Mouse (Mus musculus): ENCODE data around the gene Rpl10a. TPM values are rescaled to one million over a fixed set of nuclear protein-coding genes. Genes with fewer than 3 reads are reported as not detected.

Gene Rpl10a
- total and polyA plus RNA-seq, 2 experiments from 2014 or later: 255 to 939 TPM

GRCm38 (mm10) chr17:28298888-28299287, 29.4 kb upstream of the Rpl10a start:
- Histone ChIP-seq H3K4me3 (ENCODE audit: low read depth, low read length) (no peak overlapping the region), H3K9me3 (replicated peaks; ENCODE audit: control insufficient read depth, low read length) (no peaks in the 10 kb centered on the region), H3K27ac (ENCODE audit: low read depth) (no peak overlapping the region), H3K9ac (replicated peaks; ENCODE audit: low read depth, low read length) (no peak overlapping the region), H3K36me3 (replicated peaks; ENCODE audit: control insufficient read depth, insufficient read depth, low read length) (peaks cover 33% of the 10 kb centered on the region), H3K4me1 (ENCODE audit: control insufficient read depth, insufficient read depth) (no peaks in the 10 kb centered on the region), H3K4me2 (ENCODE audit: low read depth, low read length) (no peak overlapping the region), H3K27me3 (ENCODE audit: control insufficient read depth, insufficient read depth, low read length) (no peaks in the 10 kb centered on the region)
- 95% methylated on average over 17 of the region's 17 CpGs for WGBS
- TF ChIP-seq EP300 (IDR thresholded peaks at IDR 0.05; ENCODE audit: low read depth) (no peak), CTCF (IDR thresholded peaks at IDR 0.05; ENCODE audit: low read depth) (no peak)
- DNase-seq (ENCODE audit: low spot score) (no peak), ATAC-seq (ENCODE audit: insufficient read depth, low read depth) (no peak)

- 55% methylated on average over 11 of the region's 11 CpGs for WGBS
Observed at GRCm38 (mm10) chr17:28299669-28300320, 28.5 kb upstream of the Rpl10a start.

GRCm38 (mm10) chr17:28300323-28300722, 27.9 kb upstream of the Rpl10a start:
- Histone ChIP-seq H3K9me3 (replicated peaks; ENCODE audit: control insufficient read depth, low read length) (no peaks in the 10 kb centered on the region), H3K9ac (replicated peaks; ENCODE audit: low read depth, low read length) (no peak overlapping the region), H3K4me2 (ENCODE audit: low read depth, low read length) (no peak overlapping the region), H3K4me3 (ENCODE audit: low read depth, low read length) (no peak overlapping the region), H3K27me3 (ENCODE audit: control insufficient read depth, insufficient read depth, low read length) (no peaks in the 10 kb centered on the region), H3K36me3 (replicated peaks; ENCODE audit: control insufficient read depth, insufficient read depth, low read length) (peaks cover 33% of the 10 kb centered on the region), H3K27ac (ENCODE audit: low read depth) (no peak overlapping the region), H3K4me1 (ENCODE audit: control insufficient read depth, insufficient read depth) (no peaks in the 10 kb centered on the region)
- ATAC-seq (ENCODE audit: insufficient read depth, low read depth): no peak
- WGBS: 57% methylated on average over 9 of the region's 9 CpGs
- TF ChIP-seq EP300 (IDR thresholded peaks at IDR 0.05; ENCODE audit: low read depth): no peak
- TF ChIP-seq CTCF (IDR thresholded peaks at IDR 0.05; ENCODE audit: low read depth): no peak
- DNase-seq (ENCODE audit: low spot score): no peak

More at GRCm38 (mm10) chr17:28299669-28300320, 28.5 kb upstream of the Rpl10a start:
- Histone ChIP-seq H3K9me3 (replicated peaks; ENCODE audit: control insufficient read depth, low read length) (no peaks in the 10 kb centered on the region), H3K9ac (replicated peaks; ENCODE audit: low read depth, low read length) (no peak overlapping the region), H3K4me3 (ENCODE audit: low read depth, low read length) (no peak overlapping the region), H3K36me3 (replicated peaks; ENCODE audit: control insufficient read depth, insufficient read depth, low read length) (peaks cover 33% of the 10 kb centered on the region), H3K27me3 (ENCODE audit: control insufficient read depth, insufficient read depth, low read length) (no peaks in the 10 kb centered on the region), H3K4me2 (ENCODE audit: low read depth, low read length) (no peak overlapping the region), H3K4me1 (ENCODE audit: control insufficient read depth, insufficient read depth) (no peaks in the 10 kb centered on the region), H3K27ac (ENCODE audit: low read depth) (no peak overlapping the region)
- DNase-seq (ENCODE audit: low spot score): no peak
- TF ChIP-seq CTCF (IDR thresholded peaks at IDR 0.05; ENCODE audit: low read depth) (no peak), EP300 (IDR thresholded peaks at IDR 0.05; ENCODE audit: low read depth) (no peak)
- no peak for ATAC-seq (ENCODE audit: insufficient read depth, low read depth)

GRCm38 (mm10) chr17:28300850-28301249, 27.4 kb upstream of the Rpl10a start:
- H3K36me3 ChIP-seq (replicated peaks; ENCODE audit: control insufficient read depth, insufficient read depth, low read length): peaks cover 33% of the 10 kb centered on the region
- ATAC-seq (ENCODE audit: insufficient read depth, low read depth) (no peak), DNase-seq (ENCODE audit: low spot score) (no peak)
- H3K27ac ChIP-seq (ENCODE audit: low read depth): no peak overlapping the region
- no peaks in the 10 kb centered on the region for H3K4me1 ChIP-seq (ENCODE audit: control insufficient read depth, insufficient read depth)
- TF ChIP-seq CTCF (IDR thresholded peaks at IDR 0.05; ENCODE audit: low read depth): no peak
- TF ChIP-seq EP300 (IDR thresholded peaks at IDR 0.05; ENCODE audit: low read depth): no peak
- H3K27me3 ChIP-seq (ENCODE audit: control insufficient read depth, insufficient read depth, low read length): no peaks in the 10 kb centered on the region
- no peak overlapping the region for H3K4me2 ChIP-seq (ENCODE audit: low read depth, low read length)
- 52% methylated on average over 3 of the region's 3 CpGs for WGBS
- H3K9ac ChIP-seq (replicated peaks; ENCODE audit: low read depth, low read length): no peak overlapping the region
- H3K9me3 ChIP-seq (replicated peaks; ENCODE audit: control insufficient read depth, low read length): no peaks in the 10 kb centered on the region
- H3K4me3 ChIP-seq (ENCODE audit: low read depth, low read length): no peak overlapping the region

- no peaks in the 10 kb centered on the region for H3K27me3 ChIP-seq (ENCODE audit: control insufficient read depth, insufficient read depth, low read length)
- no peak for TF ChIP-seq CTCF (IDR thresholded peaks at IDR 0.05; ENCODE audit: low read depth)
- no peak for TF ChIP-seq EP300 (IDR thresholded peaks at IDR 0.05; ENCODE audit: low read depth)
- no peaks in the 10 kb centered on the region for H3K9me3 ChIP-seq (replicated peaks; ENCODE audit: control insufficient read depth, low read length)
- no peak for DNase-seq (ENCODE audit: low spot score)
- no peak overlapping the region for H3K4me2 ChIP-seq (ENCODE audit: low read depth, low read length)
- no peak overlapping the region for H3K4me3 ChIP-seq (ENCODE audit: low read depth, low read length)
- no peak for ATAC-seq (ENCODE audit: insufficient read depth, low read depth)
- 49% methylated on average over 10 of the region's 10 CpGs for WGBS
- peaks cover 6% of the 10 kb centered on the region for H3K36me3 ChIP-seq (replicated peaks; ENCODE audit: control insufficient read depth, insufficient read depth, low read length)
- peaks cover 4% of the 10 kb centered on the region; the same call in 1 of the 2 replicates for H3K4me1 ChIP-seq (ENCODE audit: control insufficient read depth, insufficient read depth)
- H3K9ac ChIP-seq (replicated peaks; ENCODE audit: low read depth, low read length): no peak overlapping the region
- no peak overlapping the region for H3K27ac ChIP-seq (ENCODE audit: low read depth)
Observed at GRCm38 (mm10) chr17:28305172-28305571, 23.1 kb upstream of the Rpl10a start.
